Mouse (Mus musculus) cortical plate, adult 2 months (tissue): ENCODE data around the gene Tmem252.

Experiments
- CTCF ChIP-seq: fragments of 200-500 bp; IDR thresholded peaks from 2 replicates; pipeline ENCODE4 v1.5.1; 2011; ENCODE audit warnings: mild to moderate bottlenecking, control low read depth, low read length; ENCODE audit not compliant: insufficient read depth; ENCODE audit errors: extremely low read depth
- POLR2A ChIP-seq: fragments of 200-500 bp; IDR thresholded peaks from 2 replicates; pipeline ENCODE4 v1.6.1; 2011; ENCODE audit warnings: mild to moderate bottlenecking, low read length, control low read depth; ENCODE audit not compliant: insufficient read depth; ENCODE audit errors: extremely low read depth

DNA sequence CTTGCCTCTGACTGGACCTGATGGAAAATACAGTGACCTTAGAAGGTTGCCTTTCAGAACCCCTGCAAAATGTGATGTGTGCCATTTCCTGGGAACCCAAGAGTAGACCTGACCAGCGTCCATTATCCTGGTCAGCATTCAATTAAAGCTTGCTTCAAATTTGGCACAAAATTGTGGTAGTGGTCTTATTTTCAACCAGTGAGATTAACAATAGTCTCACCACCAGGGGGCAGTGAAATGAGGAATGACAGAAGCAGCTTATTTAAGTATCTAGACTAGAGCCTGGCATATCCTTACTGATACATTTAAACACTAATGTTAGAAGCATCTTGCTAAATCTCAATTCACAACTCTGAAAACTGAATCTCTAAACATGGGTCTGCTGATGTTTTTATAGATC is 31.6 kb downstream of the Tmem252 start:
- TF ChIP-seq CTCF (no peak), POLR2A (no peak)
